Mouse (Mus musculus) brain, embryonic 18.5 days (tissue): ENCODE data around the gene Zc3h7b.

ENCODE experiments used
- DNase-seq: peaks from one replicate; pipeline ENCODE4 v3.0.0-alpha.2; 2012; ENCODE audit warnings: low read depth, low spot score

Gene Zc3h7b

DNA sequence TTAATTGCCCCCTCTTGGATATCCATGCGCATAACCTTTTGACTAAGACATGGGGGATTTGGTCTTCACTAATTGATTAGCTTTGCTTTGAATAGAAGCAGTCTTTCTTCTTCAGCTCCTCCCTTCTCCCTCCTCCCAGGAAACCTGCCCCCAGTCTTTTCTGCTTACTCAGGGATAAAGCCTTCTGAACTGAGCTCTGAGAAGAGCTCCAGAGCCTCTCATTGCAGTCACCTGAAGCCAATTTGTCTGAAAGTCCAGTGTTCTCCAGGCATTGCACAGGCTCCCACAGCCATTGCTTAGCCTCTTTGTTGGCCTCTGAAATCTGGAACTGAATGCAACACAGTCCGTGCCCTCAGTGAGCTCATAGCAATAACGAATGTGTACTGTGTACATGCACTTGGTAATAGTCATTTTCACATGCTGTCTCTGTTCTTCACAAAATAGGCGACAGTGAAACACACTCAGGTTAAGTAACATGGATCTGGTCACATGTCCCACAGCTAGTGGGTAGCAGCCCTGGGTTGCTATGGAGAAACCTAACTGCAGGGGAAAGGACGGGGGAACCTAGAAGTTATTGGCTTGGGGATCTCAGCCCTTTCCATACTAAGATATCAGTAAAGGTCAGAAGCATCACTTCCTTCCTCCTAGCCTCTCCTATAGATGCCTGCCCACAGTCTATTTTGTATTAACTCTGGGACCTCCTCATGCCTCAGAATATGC lies 69.3 kb downstream of the Zc3h7b start:
- no peak for DNase-seq

DNA sequence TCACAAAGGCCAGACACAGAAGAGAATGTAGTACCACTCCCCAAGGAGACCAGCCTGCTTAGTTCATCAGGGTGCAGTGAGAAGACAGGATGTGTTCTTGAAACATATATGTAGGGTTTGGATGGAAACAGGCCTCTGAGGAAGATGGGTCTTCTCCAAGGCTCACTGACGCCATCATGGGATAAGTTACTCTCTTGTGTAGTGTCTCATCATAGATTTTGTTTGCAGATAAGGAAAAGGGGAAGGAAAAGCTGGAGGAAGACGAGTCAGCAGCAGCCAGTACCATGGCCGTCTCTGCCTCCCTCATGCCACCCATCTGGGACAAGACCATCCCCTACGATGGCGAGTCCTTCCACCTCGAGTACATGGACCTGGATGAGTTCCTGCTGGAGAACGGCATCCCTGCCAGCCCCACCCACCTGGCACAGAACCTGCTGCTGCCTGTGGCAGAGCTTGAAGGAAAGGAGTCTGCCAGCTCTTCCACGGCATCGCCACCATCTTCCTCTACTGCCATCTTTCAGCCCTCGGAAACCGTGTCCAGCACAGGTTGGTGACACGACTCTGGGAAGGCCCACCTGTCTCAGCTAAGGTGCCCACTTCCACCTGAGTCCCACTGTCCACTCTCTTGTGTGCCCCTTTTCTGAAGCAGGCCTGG lies 70.0 kb downstream of the Zc3h7b start:
- DNase-seq = no peak

DNA sequence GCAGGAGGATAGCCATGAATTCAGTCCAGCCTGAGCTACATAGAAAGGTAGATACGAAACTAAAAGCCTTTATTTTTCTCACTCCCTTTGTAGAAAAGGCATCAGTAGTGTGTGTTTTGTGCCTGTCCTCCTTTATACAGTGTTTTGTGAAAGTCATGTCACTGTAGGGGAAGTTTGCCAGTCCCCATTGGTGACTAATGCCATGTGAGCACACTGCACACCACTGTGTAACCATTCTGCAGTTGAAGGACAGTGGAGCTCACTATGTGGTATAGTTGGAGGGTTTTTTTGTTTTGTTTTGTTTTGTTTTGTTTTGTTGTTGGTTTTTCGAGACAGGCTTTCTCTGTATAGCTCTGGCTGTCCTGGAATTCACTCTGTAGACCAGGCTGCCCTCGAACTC lies 73.5 kb downstream of the Zc3h7b start:
- DNase-seq = no peak

DNA sequence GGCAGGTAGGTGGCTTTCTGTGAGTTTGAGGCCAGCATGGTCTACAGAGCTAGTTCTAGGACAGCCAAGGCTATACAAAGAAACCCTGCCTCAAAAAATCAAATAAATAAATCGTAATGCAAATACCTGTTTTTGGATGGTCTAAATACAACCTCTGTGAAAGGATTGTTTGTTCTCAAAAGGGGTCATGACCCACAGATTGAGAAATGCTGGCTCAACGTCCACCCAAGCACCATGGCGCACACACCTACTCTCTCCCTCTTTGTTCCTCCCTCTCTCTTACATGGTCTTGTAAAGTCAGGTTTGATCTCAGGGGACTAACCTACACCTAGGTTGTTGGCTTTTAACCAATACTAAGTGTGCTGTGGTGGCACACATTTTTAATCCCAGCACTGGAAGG lies 77.8 kb downstream of the Zc3h7b start:
- DNase-seq = no peak

DNA sequence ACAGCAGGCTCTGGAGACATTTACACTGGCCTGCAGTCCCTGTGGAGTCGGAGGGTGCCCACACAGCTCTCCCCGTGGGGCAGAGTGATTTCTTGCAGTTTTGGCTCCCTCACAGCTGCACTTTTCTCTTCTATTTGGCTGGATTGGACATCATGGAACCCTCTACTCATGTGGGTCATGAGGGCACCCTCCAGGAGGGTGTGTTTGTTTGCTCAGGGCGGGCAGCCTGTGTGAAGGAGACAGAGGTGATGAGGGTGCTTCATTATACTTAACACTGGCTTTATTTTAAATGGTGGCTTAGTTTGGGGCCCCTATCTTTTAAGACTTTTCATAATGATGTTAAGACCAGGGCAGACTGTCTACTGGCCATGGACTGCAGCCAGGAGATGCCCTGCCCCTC lies 80.0 kb downstream of the Zc3h7b start:
- no peak for DNase-seq

DNA sequence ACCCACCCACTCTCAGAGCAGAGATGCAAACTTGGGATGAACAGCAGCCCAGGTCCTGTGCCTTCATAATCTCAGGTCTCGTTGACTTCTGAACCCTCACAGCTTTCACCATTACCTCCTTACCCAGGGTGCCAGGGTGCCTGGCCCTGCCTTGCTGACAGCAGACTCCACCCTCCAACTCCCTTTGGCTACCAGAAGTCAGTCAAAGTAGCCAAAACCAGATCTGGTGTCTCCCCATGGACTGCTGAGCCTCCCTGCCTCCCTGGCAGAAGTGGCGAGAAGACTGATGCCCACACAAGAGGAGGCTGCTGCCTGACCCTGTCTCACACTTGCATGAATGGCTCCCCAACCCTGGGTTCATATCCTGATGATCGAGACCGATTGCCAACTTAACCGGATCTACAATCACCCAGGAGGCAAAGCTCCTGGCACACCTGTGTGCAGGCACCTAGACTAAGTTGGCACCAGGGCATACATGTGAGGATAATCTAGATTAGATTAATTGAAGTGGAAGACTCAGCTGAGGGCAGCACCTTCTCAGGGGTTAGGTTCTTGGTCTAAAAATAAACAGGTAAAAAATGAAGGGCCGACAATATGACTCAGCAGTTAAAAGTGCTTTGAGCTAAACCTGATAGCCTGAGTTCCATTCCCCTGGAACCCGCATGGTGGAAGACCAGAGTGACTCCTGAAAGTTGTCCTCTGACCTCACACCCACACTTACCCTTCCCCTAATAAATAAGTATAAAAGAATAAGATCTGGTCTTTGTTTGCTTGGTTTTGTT lies 83.8 kb downstream of the Zc3h7b start:
- no peak for DNase-seq

DNA sequence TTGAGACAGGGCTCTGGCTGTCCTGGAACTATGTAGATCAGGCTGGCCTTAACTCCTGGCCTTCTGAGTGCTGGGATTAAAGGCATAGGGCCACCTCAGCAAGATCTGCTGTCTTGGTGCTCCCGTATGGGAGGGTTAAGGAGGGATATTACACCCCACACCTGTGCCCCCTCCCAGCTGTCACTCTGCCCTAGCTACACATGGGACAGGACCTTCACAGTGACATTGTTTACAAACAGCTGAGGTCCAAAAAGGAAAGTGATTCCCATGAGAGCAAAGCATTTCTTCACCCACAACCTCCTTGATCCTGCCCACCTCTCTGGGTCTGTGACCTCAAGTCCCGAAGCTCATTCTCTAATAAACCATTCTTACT lies 84.3 kb downstream of the Zc3h7b start:
- no peak for DNase-seq

DNA sequence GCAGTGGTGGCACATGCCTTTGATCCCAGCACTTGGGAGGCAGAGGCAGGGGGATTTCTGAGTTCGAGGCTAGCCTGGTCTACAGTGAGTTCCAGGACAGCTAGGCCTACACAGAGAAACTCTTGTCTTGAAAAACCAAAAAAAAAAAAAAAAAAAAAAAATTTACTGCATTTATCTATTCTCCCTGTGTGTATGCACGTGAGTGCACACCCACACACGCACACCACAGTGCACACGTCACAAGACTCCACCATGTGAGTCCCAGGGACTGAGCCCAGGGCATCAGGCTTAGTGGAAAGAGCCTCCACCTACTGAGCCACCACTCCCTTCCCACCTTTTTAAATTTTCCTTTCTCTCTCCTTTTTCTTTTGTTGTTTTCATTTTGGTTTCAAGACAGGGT lies 85.7 kb downstream of the Zc3h7b start:
- DNase-seq = no peak

DNA sequence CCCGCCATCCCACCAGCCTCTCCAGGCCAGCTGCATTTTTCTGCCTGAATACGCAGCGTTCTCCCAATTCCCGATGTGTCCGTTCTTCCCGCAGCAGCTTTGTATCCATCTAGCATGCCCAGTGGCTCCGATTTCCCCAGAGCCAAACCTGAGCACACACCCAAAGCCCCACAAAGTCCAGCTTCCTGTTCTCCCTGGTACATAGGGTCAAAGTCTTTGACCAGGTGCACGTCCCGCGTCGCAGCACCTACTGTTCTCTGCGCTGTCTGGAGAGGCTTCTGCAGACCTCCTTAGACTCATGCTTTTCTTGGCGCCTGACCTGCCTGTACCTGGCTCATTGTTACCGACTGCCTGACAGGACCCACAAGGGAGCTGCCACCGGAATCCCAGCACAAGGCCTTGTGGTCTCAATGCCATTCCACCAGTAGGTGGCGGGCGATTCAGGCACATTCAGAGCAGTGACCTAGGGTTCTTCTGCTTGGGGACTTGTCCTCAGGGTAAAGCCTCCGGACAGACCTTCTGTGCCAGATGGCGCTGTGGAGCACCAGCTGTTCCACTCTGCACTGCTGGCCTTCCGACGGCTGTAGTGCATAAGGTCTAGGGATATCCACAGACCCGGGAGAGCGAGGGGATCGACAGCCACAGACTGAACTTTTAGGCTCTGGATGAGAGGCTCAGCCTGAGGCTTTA lies 86.4 kb downstream of the Zc3h7b start:
- peak; percentile 66 for DNase-seq

DNA sequence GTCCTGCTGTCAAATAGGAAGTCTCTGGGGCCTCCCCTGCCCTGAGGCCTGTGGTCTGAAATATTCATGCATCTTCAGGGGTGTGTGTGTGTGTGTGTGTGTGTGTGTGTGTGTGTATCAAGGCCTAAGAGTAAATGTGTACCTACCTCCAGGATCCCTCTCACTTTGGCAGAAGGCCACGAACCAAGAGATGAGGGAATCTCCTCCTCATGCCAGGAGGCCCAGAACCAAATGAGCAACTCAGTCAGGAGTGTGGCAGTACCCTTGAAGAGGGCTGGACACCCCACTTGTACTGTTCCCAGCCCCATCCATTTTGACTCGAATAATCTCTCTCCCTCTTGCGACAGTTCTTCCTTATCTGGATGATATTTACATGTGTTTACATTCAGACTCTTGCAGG lies 87.4 kb downstream of the Zc3h7b start:
- no peak for DNase-seq

DNA sequence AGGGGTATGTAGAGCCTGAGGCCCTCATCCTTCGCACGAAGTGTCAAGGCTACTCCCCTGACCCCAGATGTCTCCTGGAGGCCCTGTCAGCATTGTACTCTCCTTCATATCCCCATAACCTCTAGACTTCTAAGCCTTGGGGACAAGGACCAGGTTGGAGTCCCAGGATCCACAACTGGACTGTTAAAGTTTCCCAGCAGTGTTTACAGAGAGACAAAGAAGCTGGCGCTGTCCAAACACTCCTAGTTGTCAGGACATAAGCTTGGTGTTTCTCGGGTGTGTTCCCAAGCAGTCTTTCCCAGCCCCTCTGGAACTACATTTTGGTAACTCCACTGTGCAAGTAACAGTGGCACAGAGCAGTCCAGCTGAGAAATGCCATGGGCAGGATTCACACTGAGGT lies 88.6 kb downstream of the Zc3h7b start:
- DNase-seq = no peak

DNA sequence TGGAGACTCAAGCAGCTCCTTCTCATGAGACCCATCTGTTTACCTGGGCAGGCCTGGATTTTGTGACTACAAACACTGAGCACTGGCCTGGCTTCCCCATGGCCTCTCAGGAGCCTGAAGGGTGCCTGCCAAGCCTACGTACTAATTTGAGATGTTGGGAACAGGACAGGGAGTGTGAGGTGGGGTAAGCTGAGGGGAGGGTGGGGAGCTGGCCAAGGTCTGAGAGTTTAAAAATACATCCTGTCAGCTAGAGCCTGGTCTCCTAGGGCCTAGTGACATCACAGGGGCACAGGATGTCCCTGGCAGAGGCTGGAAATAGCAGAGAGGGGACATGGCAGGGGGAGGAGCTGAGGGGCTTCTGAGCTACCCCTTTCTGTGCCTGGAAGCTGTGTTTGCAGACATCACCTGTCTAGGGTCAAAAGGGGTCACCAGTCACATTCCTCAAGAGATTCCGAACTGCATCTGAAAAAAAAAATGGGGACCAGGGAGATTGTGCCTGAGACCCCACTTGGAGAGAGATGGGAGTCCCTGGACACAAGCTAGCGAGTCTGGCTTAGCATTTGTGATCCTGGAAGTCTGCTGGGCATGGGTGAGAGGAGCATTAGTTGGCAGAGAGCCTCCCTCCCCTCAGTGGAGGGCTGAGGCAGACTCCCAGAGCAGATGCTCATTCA lies 89.4 kb downstream of the Zc3h7b start:
- no peak for DNase-seq

DNA sequence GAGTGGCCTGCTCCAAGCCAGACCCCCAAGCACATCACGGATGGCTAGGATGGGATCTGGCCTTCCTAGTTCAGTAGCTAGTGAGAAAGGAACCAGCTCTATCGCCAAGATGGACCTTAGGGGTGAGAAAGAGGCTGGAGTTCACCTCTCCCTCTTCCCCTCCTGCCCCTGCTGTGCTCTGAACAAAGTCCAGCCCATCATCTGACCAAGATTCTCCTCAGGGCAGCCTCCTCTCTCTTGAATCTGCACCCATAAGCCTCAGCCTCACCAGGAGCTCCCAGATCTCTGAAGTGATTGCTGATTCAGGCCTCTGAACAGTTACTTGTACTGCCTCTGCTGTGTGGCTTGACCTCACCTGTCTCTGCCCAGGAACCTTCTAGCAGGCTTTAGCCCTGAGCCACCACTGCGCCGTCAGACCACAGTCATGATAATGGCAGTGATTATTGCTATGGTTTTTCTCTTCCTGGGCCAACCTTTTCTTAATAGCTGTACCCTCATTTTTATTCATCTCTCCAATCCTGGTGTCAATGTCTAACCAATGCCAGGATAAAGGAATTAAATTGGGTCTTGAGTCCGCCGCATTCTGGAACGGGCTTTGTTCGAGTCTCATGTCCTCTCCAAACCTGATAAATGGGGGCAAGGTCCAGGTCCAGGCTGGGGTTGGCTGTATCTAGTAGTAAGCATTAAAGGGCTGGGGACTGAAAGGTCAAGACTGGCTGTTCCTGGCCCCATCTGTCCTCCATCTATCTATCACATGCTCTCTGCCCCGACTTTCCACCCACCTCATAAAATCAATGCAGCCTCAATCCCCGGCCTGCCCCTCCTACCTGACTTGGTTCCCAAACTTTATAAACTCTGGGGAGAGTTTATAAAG lies 90.4 kb downstream of the Zc3h7b start:
- no peak for DNase-seq

DNA sequence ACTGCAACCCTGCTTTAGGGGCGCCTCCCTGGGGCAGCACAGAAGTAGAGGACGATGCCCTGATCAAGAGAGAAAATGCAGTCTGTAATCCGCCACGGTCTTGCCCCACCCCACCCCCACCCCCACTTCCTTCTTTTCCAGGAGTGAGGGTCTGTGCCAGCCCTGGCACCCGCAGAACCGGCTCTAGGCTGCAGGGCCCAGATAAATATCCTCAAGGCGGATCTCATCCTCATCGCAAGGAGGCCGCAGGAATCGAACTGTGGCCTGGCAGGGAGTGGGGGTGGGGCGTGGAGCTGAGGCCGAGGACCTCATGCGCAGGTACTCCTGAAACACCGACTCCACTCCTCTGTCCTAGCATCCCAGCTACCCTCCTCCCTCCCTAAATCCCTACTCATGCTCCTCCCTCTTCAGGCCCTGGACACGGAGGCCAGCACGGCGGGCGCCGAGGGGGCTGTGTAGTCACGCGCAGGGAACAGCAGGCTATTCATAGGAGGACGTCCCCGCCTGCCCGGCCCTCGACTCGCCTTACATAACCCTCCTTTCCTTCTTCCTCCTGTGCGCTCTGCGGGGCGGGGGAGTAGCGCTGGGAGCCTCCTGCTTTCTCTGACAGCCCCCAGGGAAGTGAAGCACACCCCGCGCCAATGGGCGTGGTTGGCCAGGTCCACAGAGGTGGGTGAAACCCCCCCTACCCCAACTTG lies 91.4 kb downstream of the Zc3h7b start:
- DNase-seq = no peak

DNA sequence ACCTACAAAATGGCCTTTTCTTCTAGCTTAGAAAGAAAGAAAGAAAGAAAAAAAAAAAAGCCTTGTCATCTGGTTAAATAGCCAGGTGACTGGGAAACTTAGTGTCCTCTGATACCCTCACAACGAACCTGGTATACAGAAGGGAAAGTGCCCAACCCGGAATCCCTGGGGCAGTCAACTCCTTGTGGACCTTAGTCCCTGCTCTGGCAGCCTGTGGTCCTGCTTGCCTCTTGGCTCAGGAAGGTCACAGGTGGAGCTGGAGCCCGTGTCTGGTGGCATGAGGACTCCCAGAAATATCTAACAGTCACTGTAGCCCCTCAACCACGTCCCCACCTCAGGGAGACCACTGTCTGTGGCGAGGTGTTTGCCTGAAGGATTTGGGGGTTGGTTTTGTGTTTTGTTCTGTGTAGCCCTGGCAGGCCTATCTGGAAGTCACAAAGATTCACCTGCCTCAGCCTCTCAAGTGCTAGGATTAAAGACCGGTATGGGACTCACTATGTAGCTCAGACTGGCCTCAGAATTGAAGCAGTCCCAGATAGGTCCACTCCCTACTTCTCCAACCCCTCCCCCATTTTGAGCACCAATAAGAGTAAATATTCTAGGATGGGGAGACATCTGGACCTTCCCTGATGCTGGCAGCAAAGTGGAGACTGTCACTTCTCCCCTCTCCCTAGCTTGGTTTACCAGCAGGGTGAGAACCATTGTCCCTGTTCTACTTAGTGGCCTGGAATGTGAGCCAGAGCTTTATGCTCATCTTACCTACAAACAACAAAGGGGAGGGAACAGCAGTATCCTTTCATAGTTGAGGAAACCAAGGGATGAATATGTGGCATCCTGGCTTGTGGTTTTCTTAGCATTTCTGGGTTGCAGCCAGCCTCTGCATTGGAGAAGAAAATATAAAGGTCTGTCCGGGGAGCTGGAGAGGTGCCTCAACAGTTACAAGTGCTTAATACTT lies 92.4 kb downstream of the Zc3h7b start:
- DNase-seq = no peak

DNA sequence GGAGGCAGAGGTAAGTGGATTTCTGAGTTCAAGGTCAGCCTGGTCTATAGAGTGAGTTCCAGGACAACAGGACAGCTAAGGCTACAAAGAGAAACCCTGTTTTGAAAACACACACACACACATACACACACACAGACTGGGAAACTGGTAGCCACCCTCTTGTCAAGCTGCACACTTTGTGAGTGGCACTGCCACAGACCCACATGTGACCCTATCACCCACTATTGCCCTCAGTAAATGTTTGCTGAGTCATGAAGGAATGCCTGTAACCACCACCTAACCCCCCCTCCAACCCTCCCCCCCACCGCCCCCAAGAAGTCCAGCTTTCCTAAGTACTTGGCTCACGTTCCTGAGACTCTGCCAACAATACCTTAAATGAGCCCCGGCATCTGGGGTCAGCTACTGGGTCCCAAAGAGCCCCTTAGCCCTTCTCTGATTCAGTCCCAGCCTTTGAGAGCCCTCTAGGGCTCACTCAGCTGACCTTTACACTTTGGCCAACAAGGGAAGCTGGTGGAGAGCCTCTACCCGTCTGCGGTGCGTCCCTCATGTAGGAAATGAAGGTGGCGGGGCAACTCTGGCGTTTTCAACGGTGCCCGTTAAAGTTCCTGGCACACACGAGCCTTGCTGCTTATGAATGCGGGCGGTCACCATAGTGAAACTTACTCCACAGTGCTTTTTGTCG lies 93.8 kb downstream of the Zc3h7b start:
- no peak for DNase-seq

DNA sequence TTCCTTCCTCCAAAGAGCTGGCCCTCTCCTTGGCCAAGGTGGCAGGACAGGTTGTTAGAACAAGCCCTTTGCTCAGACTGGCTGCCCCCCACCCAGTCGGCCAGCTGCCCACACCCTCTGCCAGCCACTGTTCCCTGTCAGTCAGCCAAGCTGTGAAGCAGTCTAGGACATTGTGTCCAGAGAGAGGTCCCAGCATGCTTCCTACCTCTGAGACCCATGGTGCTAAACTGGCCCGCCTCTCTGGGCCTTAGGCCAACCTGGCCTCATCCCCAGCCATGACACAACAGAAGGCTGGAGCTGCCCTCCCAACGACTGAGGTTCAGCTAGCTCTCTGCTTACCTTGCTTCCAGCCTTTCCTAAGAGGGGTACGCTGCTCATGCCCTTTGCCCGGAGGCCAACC lies 94.8 kb downstream of the Zc3h7b start:
- DNase-seq = no peak

DNA sequence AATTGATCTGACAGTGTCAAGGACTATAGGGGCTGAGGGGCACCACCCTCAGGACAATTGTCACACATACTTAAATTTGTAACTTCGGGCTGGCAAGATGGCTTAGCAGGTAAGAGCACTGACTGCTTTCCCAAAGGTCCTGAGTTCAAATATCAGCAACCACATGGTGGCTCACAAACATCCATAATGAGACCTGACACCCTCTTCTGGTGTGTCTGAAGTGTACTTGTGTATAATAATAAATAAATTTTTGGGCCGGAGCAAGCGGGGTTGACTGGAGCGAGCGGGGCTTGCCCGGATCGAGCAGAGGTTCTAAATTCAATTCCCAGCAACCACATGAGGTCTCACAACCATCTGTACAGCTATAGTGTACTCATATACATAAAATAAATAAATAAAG lies 95.4 kb downstream of the Zc3h7b start:
- DNase-seq = no peak
